Mouse (Mus musculus): Measurements from ENCODE around the gene Pigc. TPM values are rescaled to one million over a fixed set of nuclear protein-coding genes. Genes with fewer than 3 reads are reported as not detected.

Pigc gene
- total RNA-seq, 1 experiment: 6.4 TPM

DNA sequence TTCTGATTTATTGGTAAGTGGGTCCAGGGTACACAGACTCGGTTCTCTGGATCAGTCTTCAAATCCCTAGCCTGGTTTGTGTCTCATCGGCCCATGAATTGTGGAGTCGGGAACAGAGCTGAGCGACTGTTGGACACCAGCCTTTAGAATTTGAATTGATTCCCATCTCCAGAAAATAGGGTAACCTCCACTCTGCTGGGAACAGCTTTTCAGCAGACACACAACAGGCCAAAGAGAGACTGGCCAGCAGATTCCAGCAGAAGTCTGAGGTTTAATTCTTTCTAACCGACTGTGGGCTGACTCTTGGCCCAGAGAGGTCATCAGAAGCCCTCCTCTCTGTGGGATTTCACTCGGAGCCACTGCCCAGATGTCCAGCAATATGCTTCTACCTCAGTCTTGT is 14.5 kb downstream of the Pigc start:
- Histone ChIP-seq H3K36me3 (ENCODE audit: control insufficient read depth, insufficient read depth, low read length, poor library complexity, severe bottlenecking) (no peaks in the 10 kb centered on the region), H3K9ac (ENCODE audit: insufficient read depth, low read depth, low read length, poor library complexity, severe bottlenecking) (no peak overlapping the region), H3K4me3 (ENCODE audit: insufficient read depth in 1 of 2, low read depth in 1 of 2, low read length in 2 of 2, poor library complexity in 1 of 2, severe bottlenecking in 1 of 2) (no peak overlapping the region), H3K27ac (ENCODE audit: insufficient read depth, low read depth, low read length, poor library complexity, severe bottlenecking) (no peak overlapping the region), H3K4me1 (ENCODE audit: control insufficient read depth in 2 of 2, insufficient read depth in 2 of 2, low read length in 2 of 2, poor library complexity in 1 of 2) (no peaks in the 10 kb centered on the region), H3K9me3 (ENCODE audit: control insufficient read depth, insufficient read depth, low read depth, low read length) (no peaks in the 10 kb centered on the region)
- no peak for DNase-seq (ENCODE audit: low read depth, low spot score)
- in situ Hi-C loops (cut with MboI; ENCODE audit: low sequenced_read_pairs in 2 of 2, unreplicated experiment in 2 of 2): no loop called here
- TF ChIP-seq MAFK (IDR thresholded peaks at IDR 0.05; ENCODE audit: insufficient read depth, low read depth, low read length): no peak
- no peak for TF ChIP-seq HCFC1 (IDR thresholded peaks at IDR 0.05; ENCODE audit: borderline replicate concordance, insufficient read depth, low read length)
- no peak for TF ChIP-seq ZNF384 (IDR thresholded peaks at IDR 0.05; ENCODE audit: low read depth, low read length)
- TF ChIP-seq ZC3H11A (IDR thresholded peaks at IDR 0.05; ENCODE audit: borderline replicate concordance, low read depth, low read length): no peak
- TF ChIP-seq CHD2 (IDR thresholded peaks at IDR 0.05; ENCODE audit: low read depth, low read length): no peak

DNA sequence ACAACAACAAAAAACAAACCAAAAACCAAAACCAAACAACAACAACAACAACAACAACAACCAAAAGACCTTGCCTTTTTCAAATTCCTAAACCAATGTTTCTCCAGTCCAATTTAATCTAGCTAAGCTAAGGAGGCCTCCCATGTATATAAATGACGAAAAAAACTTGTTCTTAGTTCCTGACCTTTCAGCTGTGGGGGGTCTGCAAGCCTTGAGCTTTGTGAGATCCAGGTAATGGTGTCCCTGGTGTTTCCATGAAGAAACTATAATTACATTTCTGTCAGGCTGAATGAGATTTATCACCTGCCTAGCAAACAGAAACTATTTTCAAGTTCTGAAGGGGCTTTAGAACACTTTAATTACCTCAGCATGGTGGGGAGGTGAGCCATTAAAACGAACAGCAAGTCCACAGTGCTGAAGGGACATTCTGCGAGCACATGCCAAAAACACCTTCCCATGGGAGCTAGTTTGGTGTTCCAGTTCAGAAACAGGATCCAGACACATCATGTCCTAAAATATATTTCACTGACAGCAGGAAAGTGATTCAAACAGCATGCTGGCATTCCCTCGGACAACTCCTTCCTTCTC is 15.1 kb downstream of the Pigc start:
- TF ChIP-seq MAFK (IDR thresholded peaks at IDR 0.05; ENCODE audit: insufficient read depth, low read depth, low read length) (no peak), ZNF384 (IDR thresholded peaks at IDR 0.05; ENCODE audit: low read depth, low read length) (no peak), ZC3H11A (IDR thresholded peaks at IDR 0.05; ENCODE audit: borderline replicate concordance, low read depth, low read length) (no peak), HCFC1 (IDR thresholded peaks at IDR 0.05; ENCODE audit: borderline replicate concordance, insufficient read depth, low read length) (no peak), CHD2 (IDR thresholded peaks at IDR 0.05; ENCODE audit: low read depth, low read length) (no peak)
- in situ Hi-C loops (cut with MboI; ENCODE audit: low sequenced_read_pairs in 2 of 2, unreplicated experiment in 2 of 2): no loop called here
- H3K9me3 ChIP-seq (ENCODE audit: control insufficient read depth, insufficient read depth, low read depth, low read length): no peaks in the 10 kb centered on the region
- no peak overlapping the region for H3K27ac ChIP-seq (ENCODE audit: insufficient read depth, low read depth, low read length, poor library complexity, severe bottlenecking)
- no peak overlapping the region for H3K4me3 ChIP-seq (ENCODE audit: insufficient read depth in 1 of 2, low read depth in 1 of 2, low read length in 2 of 2, poor library complexity in 1 of 2, severe bottlenecking in 1 of 2)
- H3K4me1 ChIP-seq (ENCODE audit: control insufficient read depth in 2 of 2, insufficient read depth in 2 of 2, low read length in 2 of 2, poor library complexity in 1 of 2): no peaks in the 10 kb centered on the region
- H3K9ac ChIP-seq (ENCODE audit: insufficient read depth, low read depth, low read length, poor library complexity, severe bottlenecking): no peak overlapping the region
- DNase-seq (ENCODE audit: low read depth, low spot score): no peak
- no peaks in the 10 kb centered on the region for H3K36me3 ChIP-seq (ENCODE audit: control insufficient read depth, insufficient read depth, low read length, poor library complexity, severe bottlenecking)

DNA sequence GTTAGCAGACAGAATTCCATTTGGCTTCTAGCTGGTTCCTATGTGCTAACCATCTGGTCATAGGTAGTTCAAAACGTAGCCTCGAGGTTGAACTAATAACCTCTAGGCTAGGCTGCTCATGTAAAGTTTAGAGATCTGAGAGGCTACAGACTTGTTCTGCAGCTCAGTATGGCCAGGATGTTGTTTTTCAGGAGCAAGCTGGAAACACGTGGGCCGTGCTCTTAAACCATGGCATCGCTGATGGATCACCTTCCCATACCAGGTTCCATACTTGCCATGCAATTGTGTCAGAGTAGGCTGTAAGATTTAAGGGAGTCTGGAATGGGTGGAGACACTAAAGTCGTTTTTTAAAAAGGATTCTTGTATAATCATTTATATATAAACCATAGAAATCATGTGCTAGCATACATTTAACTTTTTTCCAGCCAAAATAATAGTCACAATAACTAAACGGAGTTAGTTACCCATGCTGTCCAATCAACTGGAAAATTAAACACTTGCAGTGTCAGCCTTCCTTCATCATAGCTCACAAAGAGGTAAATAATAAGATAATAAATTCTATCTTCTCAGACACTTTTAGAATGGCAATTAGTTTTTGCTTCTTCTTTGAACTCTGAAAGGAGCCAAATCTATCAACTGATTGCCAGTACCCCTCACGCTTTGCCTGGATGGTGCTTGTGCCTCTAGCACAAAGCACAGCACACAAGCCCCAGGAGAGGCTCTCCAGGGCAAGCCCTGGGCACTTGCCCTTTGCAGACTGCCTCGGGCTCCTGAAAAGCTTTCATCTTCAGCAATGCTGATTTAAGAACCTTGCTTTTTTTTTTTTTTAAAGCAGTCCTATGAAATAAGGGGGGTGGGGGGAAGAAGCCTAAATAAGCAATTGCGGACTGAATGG is 21.9 kb downstream of the Pigc start:
- no peak overlapping the region for H3K9ac ChIP-seq (ENCODE audit: insufficient read depth, low read depth, low read length, poor library complexity, severe bottlenecking)
- H3K4me1 ChIP-seq (ENCODE audit: control insufficient read depth in 2 of 2, insufficient read depth in 2 of 2, low read length in 2 of 2, poor library complexity in 1 of 2): no peaks in the 10 kb centered on the region
- no peaks in the 10 kb centered on the region for H3K9me3 ChIP-seq (ENCODE audit: control insufficient read depth, insufficient read depth, low read depth, low read length)
- H3K27ac ChIP-seq (ENCODE audit: insufficient read depth, low read depth, low read length, poor library complexity, severe bottlenecking): no peak overlapping the region
- H3K36me3 ChIP-seq (ENCODE audit: control insufficient read depth, insufficient read depth, low read length, poor library complexity, severe bottlenecking): no peaks in the 10 kb centered on the region
- no peak overlapping the region for H3K4me3 ChIP-seq (ENCODE audit: insufficient read depth in 1 of 2, low read depth in 1 of 2, low read length in 2 of 2, poor library complexity in 1 of 2, severe bottlenecking in 1 of 2)
- no peak for DNase-seq (ENCODE audit: low read depth, low spot score)
- no peak for TF ChIP-seq MAFK (IDR thresholded peaks at IDR 0.05; ENCODE audit: insufficient read depth, low read depth, low read length)
- TF ChIP-seq ZNF384 (IDR thresholded peaks at IDR 0.05; ENCODE audit: low read depth, low read length): no peak
- TF ChIP-seq ZC3H11A (IDR thresholded peaks at IDR 0.05; ENCODE audit: borderline replicate concordance, low read depth, low read length): no peak
- no peak for TF ChIP-seq HCFC1 (IDR thresholded peaks at IDR 0.05; ENCODE audit: borderline replicate concordance, insufficient read depth, low read length)
- no peak for TF ChIP-seq CHD2 (IDR thresholded peaks at IDR 0.05; ENCODE audit: low read depth, low read length)
- in situ Hi-C loops (cut with MboI; ENCODE audit: low sequenced_read_pairs in 2 of 2, unreplicated experiment in 2 of 2): no loop called here

DNA sequence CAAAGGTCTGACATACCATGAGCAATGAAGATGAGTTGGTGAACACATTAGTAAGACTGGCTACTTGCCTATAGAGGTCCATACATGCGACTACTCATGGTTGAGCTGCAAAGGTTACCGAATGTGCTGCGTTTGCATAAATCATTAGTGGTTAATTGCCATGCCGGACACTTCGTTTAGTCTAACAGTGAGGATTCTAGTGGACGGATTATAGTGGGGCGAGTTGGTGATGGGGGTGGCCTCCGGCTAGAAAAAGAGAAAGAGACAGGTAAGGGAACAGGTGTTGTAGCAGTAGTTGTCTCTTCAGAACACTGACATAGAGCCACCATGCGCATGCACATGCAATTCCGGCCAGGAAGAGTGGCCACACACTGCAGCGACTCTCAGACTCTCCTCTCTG is 22.9 kb downstream of the Pigc start:
- Histone ChIP-seq H3K4me1 (ENCODE audit: control insufficient read depth in 2 of 2, insufficient read depth in 2 of 2, low read length in 2 of 2, poor library complexity in 1 of 2) (no peaks in the 10 kb centered on the region), H3K9ac (ENCODE audit: insufficient read depth, low read depth, low read length, poor library complexity, severe bottlenecking) (no peak overlapping the region), H3K9me3 (ENCODE audit: control insufficient read depth, insufficient read depth, low read depth, low read length) (no peaks in the 10 kb centered on the region), H3K4me3 (ENCODE audit: insufficient read depth in 1 of 2, low read depth in 1 of 2, low read length in 2 of 2, poor library complexity in 1 of 2, severe bottlenecking in 1 of 2) (no peak overlapping the region), H3K36me3 (ENCODE audit: control insufficient read depth, insufficient read depth, low read length, poor library complexity, severe bottlenecking) (no peaks in the 10 kb centered on the region), H3K27ac (ENCODE audit: insufficient read depth, low read depth, low read length, poor library complexity, severe bottlenecking) (no peak overlapping the region)
- no peak for TF ChIP-seq ZC3H11A (IDR thresholded peaks at IDR 0.05; ENCODE audit: borderline replicate concordance, low read depth, low read length)
- no peak for TF ChIP-seq MAFK (IDR thresholded peaks at IDR 0.05; ENCODE audit: insufficient read depth, low read depth, low read length)
- DNase-seq (ENCODE audit: low read depth, low spot score): no peak
- in situ Hi-C loops (cut with MboI; ENCODE audit: low sequenced_read_pairs in 2 of 2, unreplicated experiment in 2 of 2): no loop called here

Data from ES-E14 (cell line).